Mouse (Mus musculus) liver, postnatal 0 days (tissue): ENCODE measurements at regions not wholly inside any gene's neighbourhood (a gene's known extent, or its start where the extent isn't known, plus 50 kb on each side); places are given as distances from the start of the nearest gene placed in this dataset.

Source experiments
- ATAC-seq: fragments of 200-750 bp; cut with Nextera tagmentation; 2 replicates; pipeline ENCODE4 v1.8.0; 2017; ENCODE audit warnings: mild to moderate bottlenecking, moderate library complexity
- DNase-seq: peaks from one replicate; pipeline ENCODE4 v3.0.0-alpha.2; 2016
- H3K27ac ChIP-seq: fragments of 300-500 bp; sonication (generic); 2 replicates; pipeline ENCODE4 v1.5.1; 2014; ENCODE audit warnings: antibody characterized with exemption, moderate library complexity, mild to moderate bottlenecking, low read depth
- H3K27me3 ChIP-seq: fragments of 300-500 bp; sonication (generic); 2 replicates; pipeline ENCODE4 v1.6.1; 2014; ENCODE audit warnings: low read length, control low read depth, mixed read lengths; ENCODE audit not compliant: insufficient read depth
- H3K36me3 ChIP-seq: fragments of 300-500 bp; sonication (generic); replicated peaks from 2 replicates; pipeline ENCODE4 v1.6.1; 2014; ENCODE audit warnings: mild to moderate bottlenecking, control low read depth, low read length, moderate library complexity, mixed read lengths; ENCODE audit not compliant: insufficient read depth
- H3K4me1 ChIP-seq: fragments of 300-500 bp; sonication (generic); 2 replicates; pipeline ENCODE4 v1.6.1; 2014; ENCODE audit warnings: antibody characterized with exemption, mild to moderate bottlenecking, control low read depth; ENCODE audit not compliant: insufficient read depth
- H3K4me2 ChIP-seq: fragments of 300-500 bp; sonication (generic); 2 replicates; pipeline ENCODE4 v1.6.1; 2014; ENCODE audit warnings: low read depth, mild to moderate bottlenecking, low read length, moderate library complexity, mixed read lengths
- H3K4me3 ChIP-seq: fragments of 300-500 bp; sonication (generic); 2 replicates; pipeline ENCODE4 v1.5.1; 2014; ENCODE audit warnings: low read depth, low read length
- H3K9ac ChIP-seq: fragments of 300-500 bp; sonication (generic); replicated peaks from 2 replicates; pipeline ENCODE4 v1.6.1; 2014; ENCODE audit warnings: mild to moderate bottlenecking, moderate library complexity
- H3K9me3 ChIP-seq: fragments of 300-500 bp; sonication (generic); 2 replicates; pipeline ENCODE4 v1.6.1; 2016; ENCODE audit warnings: mild to moderate bottlenecking, control low read depth, low read length, mixed read lengths
- CTCF ChIP-seq: sonication (generic); IDR thresholded peaks from 2 replicates; pipeline ENCODE4 v1.5.1; 2016; ENCODE audit warnings: antibody characterized with exemption, low read depth
- EP300 ChIP-seq: IDR thresholded peaks from 2 replicates; pipeline ENCODE4 v1.6.1; 2016; ENCODE audit warnings: antibody characterized with exemption, low read depth, mild to moderate bottlenecking
- WGBS: fragments of 180-500 bp; shearing (Covaris S2); extraction: QIAGEN DNeasy Blood & Tissue Kit; methylation state at CpG from one replicate; pipeline ENCODE4 v1.1.7; 2014; ENCODE audit not compliant: insufficient replicate concordance; 5-methylcytosine and 5-hydroxymethylcytosine counted together

DNA sequence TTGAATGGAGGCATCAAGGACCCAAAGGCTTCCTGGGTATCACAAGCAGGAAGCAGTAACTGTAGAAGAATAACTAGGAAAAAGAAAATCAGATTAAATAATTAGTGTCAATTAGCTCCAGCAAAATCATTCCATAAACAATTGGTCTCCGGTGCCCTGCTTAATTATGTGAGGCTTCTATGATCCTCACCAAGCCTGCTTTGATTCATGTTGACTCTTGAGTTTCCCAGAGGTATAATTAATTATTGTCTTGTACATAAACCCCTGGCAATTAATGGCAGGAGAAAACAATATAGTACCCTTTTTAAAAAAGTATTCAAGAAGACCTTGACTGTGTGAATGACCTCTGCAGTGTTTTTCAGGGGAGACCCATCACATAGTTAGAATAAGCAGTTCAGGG is 61.5 kb upstream of the Sp8 start:
- H3K36me3 ChIP-seq = no peaks in the 10 kb centered on the region
- H3K9ac ChIP-seq = no peak overlapping the region
- DNase-seq (no peak), ATAC-seq (no peak)
- H3K4me1 ChIP-seq = no peaks in the 10 kb centered on the region
- WGBS = 83% methylated on average over 1 of the region's 1 CpGs
- no peak overlapping the region for H3K27ac ChIP-seq
- no peak for TF ChIP-seq EP300
- TF ChIP-seq CTCF = no peak
- H3K4me2 ChIP-seq = no peak overlapping the region
- no peaks in the 10 kb centered on the region for H3K27me3 ChIP-seq
- no peaks in the 10 kb centered on the region for H3K9me3 ChIP-seq
- no peak overlapping the region for H3K4me3 ChIP-seq

DNA sequence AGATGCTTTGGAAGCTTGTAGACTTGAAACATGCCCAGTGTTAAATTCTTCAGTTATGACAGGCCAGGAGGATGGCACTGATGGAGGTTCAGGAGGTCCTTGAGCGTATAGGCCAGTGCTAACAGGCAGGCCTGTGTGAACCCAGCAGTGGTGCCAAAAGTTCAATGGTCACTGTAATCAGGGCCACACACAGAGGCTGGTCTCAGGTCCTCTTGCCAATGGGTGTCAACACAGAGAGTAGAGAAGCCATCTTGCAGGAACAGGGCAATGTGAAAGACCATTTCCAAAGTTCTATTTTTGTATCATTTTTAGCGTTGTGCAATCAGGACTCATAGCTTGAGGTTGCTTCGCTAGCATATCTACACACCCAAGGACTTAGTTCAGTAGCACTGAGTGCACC is 64.2 kb upstream of the Sp8 start:
- H3K4me3 ChIP-seq = no peak overlapping the region
- no peak overlapping the region for H3K9ac ChIP-seq
- no peak overlapping the region for H3K27ac ChIP-seq
- no peak for DNase-seq
- no peaks in the 10 kb centered on the region for H3K9me3 ChIP-seq
- H3K36me3 ChIP-seq = no peaks in the 10 kb centered on the region
- H3K4me1 ChIP-seq = no peaks in the 10 kb centered on the region
- peak; percentile 50; the same call in 1 of the 2 replicates for ATAC-seq
- H3K27me3 ChIP-seq = no peaks in the 10 kb centered on the region
- no peak for TF ChIP-seq CTCF
- no peak for TF ChIP-seq EP300
- 71% methylated on average over 3 of the region's 3 CpGs for WGBS
- H3K4me2 ChIP-seq = no peak overlapping the region

- H3K4me1 ChIP-seq = no peaks in the 10 kb centered on the region
- H3K4me3 ChIP-seq = no peak overlapping the region
- no peak overlapping the region for H3K4me2 ChIP-seq
- no peak overlapping the region for H3K27ac ChIP-seq
- TF ChIP-seq EP300 = no peak
- TF ChIP-seq CTCF = no peak
- no peaks in the 10 kb centered on the region for H3K36me3 ChIP-seq
- H3K9ac ChIP-seq = no peak overlapping the region
- no peaks in the 10 kb centered on the region for H3K27me3 ChIP-seq
- DNase-seq = no peak
- ATAC-seq = no peak
- H3K9me3 ChIP-seq = no peaks in the 10 kb centered on the region
- WGBS = 48% methylated on average over 1 of the region's 1 CpGs
These were observed 70.6 kb upstream of the Sp8 start for GRCm38 (mm10) chr12:118775463-118776064.

DNA sequence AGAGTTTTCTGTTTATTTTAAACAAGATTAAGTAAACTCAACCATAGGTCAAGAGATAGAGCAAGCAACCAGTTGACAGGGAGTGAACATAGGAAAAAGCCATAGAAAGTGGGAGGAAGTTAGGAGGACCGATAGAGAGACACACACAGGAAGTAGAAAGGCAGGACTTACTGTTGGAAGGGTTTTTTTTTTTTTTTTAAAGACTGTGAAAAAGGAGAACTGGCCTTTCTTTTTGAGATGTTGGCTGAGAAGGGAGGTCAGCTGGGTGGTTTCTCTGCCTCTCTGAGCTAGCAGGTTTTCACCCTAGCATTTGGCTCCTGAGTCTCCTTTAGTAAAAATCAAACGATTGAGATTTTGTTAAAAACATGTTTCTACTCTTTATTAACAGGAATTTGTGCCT is 73.3 kb upstream of the Sp8 start:
- no peak overlapping the region for H3K27ac ChIP-seq
- 55% methylated on average over 2 of the region's 2 CpGs for WGBS
- H3K4me1 ChIP-seq = no peaks in the 10 kb centered on the region
- TF ChIP-seq CTCF (no peak), EP300 (no peak)
- H3K9me3 ChIP-seq = no peaks in the 10 kb centered on the region
- H3K36me3 ChIP-seq = no peaks in the 10 kb centered on the region
- no peak overlapping the region for H3K4me2 ChIP-seq
- ATAC-seq = no peak
- no peak for DNase-seq
- H3K27me3 ChIP-seq = no peaks in the 10 kb centered on the region
- no peak overlapping the region for H3K4me3 ChIP-seq
- no peak overlapping the region for H3K9ac ChIP-seq

GRCm38 (mm10) chr12:118766472-118766871 is 79.7 kb upstream of the Sp8 start:
- Histone ChIP-seq H3K4me3 (no peak overlapping the region), H3K27me3 (no peaks in the 10 kb centered on the region), H3K4me1 (no peaks in the 10 kb centered on the region), H3K9me3 (no peaks in the 10 kb centered on the region), H3K27ac (no peak overlapping the region), H3K36me3 (no peaks in the 10 kb centered on the region), H3K4me2 (no peak overlapping the region), H3K9ac (no peak overlapping the region)
- DNase-seq = no peak
- 72% methylated on average over 1 of the region's 1 CpGs for WGBS
- TF ChIP-seq EP300 (no peak), CTCF (no peak)
- no peak for ATAC-seq

- DNase-seq (no peak), ATAC-seq (no peak)
- no peaks in the 10 kb centered on the region for H3K4me1 ChIP-seq
- H3K27me3 ChIP-seq = no peaks in the 10 kb centered on the region
- TF ChIP-seq EP300 = no peak
- no peak for TF ChIP-seq CTCF
- no peak overlapping the region for H3K27ac ChIP-seq
- no peak overlapping the region for H3K4me3 ChIP-seq
- 41% methylated on average over 2 of the region's 2 CpGs for WGBS
- no peak overlapping the region for H3K9ac ChIP-seq
- no peak overlapping the region for H3K4me2 ChIP-seq
- H3K9me3 ChIP-seq = no peaks in the 10 kb centered on the region
- H3K36me3 ChIP-seq = no peaks in the 10 kb centered on the region
These were observed 92.1 kb upstream of the Sp8 start for GRCm38 (mm10) chr12:118754076-118754475.

DNA sequence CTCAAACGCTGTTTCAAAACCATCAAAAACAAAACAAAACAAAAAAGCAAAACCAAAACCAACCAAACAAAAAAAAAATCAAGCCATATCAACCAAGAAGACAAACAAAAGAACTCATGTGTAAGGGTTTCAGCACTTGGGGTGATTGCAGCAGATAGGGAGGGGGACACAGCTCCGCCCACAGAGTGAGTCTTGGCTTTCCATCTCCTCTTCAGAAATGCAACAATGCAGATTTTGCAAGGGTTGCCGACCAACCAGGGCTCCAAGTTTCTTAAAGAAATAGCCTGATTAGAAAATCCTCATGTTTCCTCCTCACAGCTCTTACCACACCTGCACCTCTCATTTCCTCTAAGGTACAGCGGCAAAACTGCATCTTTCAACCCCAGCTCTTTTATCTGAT is 107.0 kb upstream of the Sp8 start:
- H3K9me3 ChIP-seq = no peaks in the 10 kb centered on the region
- no peak overlapping the region for H3K4me2 ChIP-seq
- no peak for TF ChIP-seq CTCF
- TF ChIP-seq EP300 = no peak
- H3K36me3 ChIP-seq = no peaks in the 10 kb centered on the region
- no peak for ATAC-seq
- no peaks in the 10 kb centered on the region for H3K27me3 ChIP-seq
- no peaks in the 10 kb centered on the region for H3K4me1 ChIP-seq
- H3K27ac ChIP-seq = no peak overlapping the region
- H3K4me3 ChIP-seq = no peak overlapping the region
- DNase-seq = no peak
- 62% methylated on average over 4 of the region's 4 CpGs for WGBS
- H3K9ac ChIP-seq = no peak overlapping the region
